Comparison of ENCODE assay signal across 27 mouse cellular contexts in the genomic region with DNA sequence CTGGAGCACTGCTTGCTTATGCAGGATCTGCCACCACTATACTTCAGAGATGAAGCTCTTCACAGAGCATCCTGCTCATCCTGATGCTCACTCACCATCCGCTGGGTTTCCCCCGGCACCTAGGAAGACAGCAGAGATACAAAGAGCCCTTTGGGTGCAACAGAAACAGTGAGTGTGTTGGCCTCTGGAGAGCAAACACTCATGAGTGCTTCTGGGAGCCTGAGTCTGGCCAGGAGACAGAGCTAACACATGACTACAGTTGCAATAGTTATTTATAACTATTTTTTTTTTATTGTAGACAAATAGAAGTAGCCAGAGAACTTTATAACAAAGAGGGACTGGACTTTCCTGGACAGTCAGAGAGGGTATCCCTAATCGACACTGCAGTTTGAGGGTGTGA. TPM values are rescaled to one million over a fixed set of nuclear protein-coding genes. Genes with fewer than 3 reads are reported as not detected.
A peak's percentile ranks its signal among the peaks of the same experiment; 100 is the strongest.
DNase-seq lines count a peak whose midpoint lies in the region; ATAC-seq and TF ChIP-seq lines count a peak whose summit lies in the region.
"Had no signal": no experiment of that assay in that cellular context is flagged by ENCODE, and none has a peak within 500 bp of the region (broad histone marks: within the 10 kb centered on the region; RNA-seq: fewer than 3 reads in every experiment).

No protein-coding gene starts in this region.

- no peak for ATAC-seq in heart, postnatal 0 days (ENCODE audit: insufficient read depth, low read depth)
- no peak for ATAC-seq in heart, embryonic 12.5 days (ENCODE audit: insufficient number of reproducible peaks, low FRiP score)
- no peak for ATAC-seq in kidney, embryonic 15.5 days (replicated peaks; ENCODE audit: low FRiP score)
- ATAC-seq: forebrain, embryonic 13.5 days; intestine, embryonic 16.5 days had no signal

- no peaks in the 10 kb centered on the region for H3K36me3 ChIP-seq in heart, postnatal 0 days (replicated peaks; ENCODE audit: control insufficient read depth, insufficient read depth, low read length)
- no peaks in the 10 kb centered on the region for H3K36me3 ChIP-seq in heart, embryonic 12.5 days
- no peaks in the 10 kb centered on the region for H3K36me3 ChIP-seq in kidney, embryonic 15.5 days
- H3K36me3 ChIP-seq: heart, embryonic 13.5 days; hindbrain, embryonic 12.5 days; limb, embryonic 10.5 days; limb, embryonic 15.5 days; liver, embryonic 13.5 days had no signal

- H3K4me3 ChIP-seq in heart, postnatal 0 days (ENCODE audit: low read depth, low read length): no peak overlapping the region
- H3K4me3 ChIP-seq in heart, embryonic 12.5 days: no peak overlapping the region
- no peak overlapping the region for H3K4me3 ChIP-seq in lung, adult 2 months (replicated peaks; ENCODE audit: extremely low read depth, low read depth, low read length)
- H3K4me3 ChIP-seq in kidney, embryonic 15.5 days (replicated peaks): no peak overlapping the region
- H3K4me3 ChIP-seq: forebrain, embryonic 13.5 days; heart, embryonic 13.5 days; hindbrain, embryonic 12.5 days; limb, embryonic 10.5 days; limb, embryonic 15.5 days; liver, embryonic 13.5 days had no signal

- intact Hi-C loops in heart, postnatal 14 days (cut with DNase I): no loop called here

- no peaks in the 10 kb centered on the region for H3K9me3 ChIP-seq in heart, postnatal 0 days (replicated peaks; ENCODE audit: control insufficient read depth, low read length)
- no peaks in the 10 kb centered on the region for H3K9me3 ChIP-seq in heart, embryonic 12.5 days (replicated peaks)
- H3K9me3 ChIP-seq in kidney, embryonic 15.5 days (replicated peaks): no peaks in the 10 kb centered on the region
- H3K9me3 ChIP-seq: forebrain, embryonic 13.5 days; heart, embryonic 13.5 days; hindbrain, embryonic 12.5 days; limb, embryonic 10.5 days; limb, embryonic 15.5 days; liver, embryonic 13.5 days had no signal

- TF ChIP-seq POLR2A in lung, adult 2 months (IDR thresholded peaks at IDR 0.05; ENCODE audit: borderline replicate concordance, extremely low read depth, low read depth, low read length): no peak

- no peak for TF ChIP-seq CTCF in heart, postnatal 0 days (IDR thresholded peaks at IDR 0.05; ENCODE audit: low read depth)
- no peak for TF ChIP-seq CTCF in lung, adult 2 months (IDR thresholded peaks at IDR 0.05; ENCODE audit: insufficient read depth, low read length)

- DNase-seq in heart, adult 11 months: peak; percentile 95
- no peak for DNase-seq in heart, postnatal 14 days
- peak; percentile 69 for DNase-seq in heart, postnatal 0 days (ENCODE audit: low spot score)
- DNase-seq in lung, postnatal 10 days: peak; percentile 61
- no peak for DNase-seq in lung, adult 2 months
- DNase-seq in lung, postnatal 36 days: peak; percentile 71
- DNase-seq: cerebellum, adult 8-10 months; cerebellum, postnatal 36 days; gastrocnemius, postnatal 25 days; kidney, adult 8-10 months; kidney, postnatal 10 days; layer of hippocampus, postnatal 36 days; liver, embryonic 13.5 days; lung, embryonic 14.5 days; midbrain, embryonic 14.5 days; right cerebral cortex, postnatal 25 days; spleen, adult 18-20 months; thymus, postnatal 14 days had no signal

- WGBS in heart, postnatal 0 days: 43% methylated on average over 3 of the region's 3 CpGs
- 80% methylated on average over 3 of the region's 3 CpGs for WGBS in heart, embryonic 12.5 days
- 51% methylated on average over 3 of the region's 3 CpGs for WGBS in lung, adult 2 months
- WGBS in kidney, embryonic 15.5 days: 84% methylated on average over 3 of the region's 3 CpGs

- TF ChIP-seq EP300 in heart, postnatal 0 days (IDR thresholded peaks at IDR 0.05; ENCODE audit: low read depth): peak; percentile 36; the same call in 1 of the 2 replicates

- H3K4me1 ChIP-seq in heart, postnatal 0 days (ENCODE audit: control insufficient read depth, insufficient read depth): peaks cover 34% of the 10 kb centered on the region
- peaks cover 38% of the 10 kb centered on the region for H3K4me1 ChIP-seq in heart, embryonic 12.5 days (replicated peaks)
- H3K4me1 ChIP-seq in lung, adult 2 months (ENCODE audit: control insufficient read depth, insufficient read depth, low read length): peaks cover 11% of the 10 kb centered on the region
- peaks cover 13% of the 10 kb centered on the region for H3K4me1 ChIP-seq in kidney, embryonic 15.5 days
- H3K4me1 ChIP-seq: limb, embryonic 10.5 days had no signal

- no peak overlapping the region for H3K4me2 ChIP-seq in heart, postnatal 0 days (ENCODE audit: low read depth, low read length)
- no peak overlapping the region for H3K4me2 ChIP-seq in heart, embryonic 12.5 days
- H3K4me2 ChIP-seq in kidney, embryonic 15.5 days: no peak overlapping the region
- H3K4me2 ChIP-seq: forebrain, embryonic 13.5 days; heart, embryonic 13.5 days; hindbrain, embryonic 12.5 days; limb, embryonic 15.5 days; liver, embryonic 13.5 days; lung, embryonic 14.5 days had no signal

- H3K27me3 ChIP-seq in heart, postnatal 0 days (ENCODE audit: control insufficient read depth, insufficient read depth, low read length): no peaks in the 10 kb centered on the region
- H3K27me3 ChIP-seq in heart, embryonic 12.5 days (replicated peaks): 0 out of 2 replicates have a peak, but pooled peaks cover 3% of the 10 kb centered on the region
- H3K27me3 ChIP-seq in kidney, embryonic 15.5 days: no peaks in the 10 kb centered on the region
- H3K27me3 ChIP-seq: forebrain, embryonic 13.5 days; heart, embryonic 13.5 days; limb, embryonic 15.5 days had no signal

- peak overlapping the region; percentile 93 for H3K27ac ChIP-seq in heart, postnatal 0 days (ENCODE audit: low read depth)
- no peak overlapping the region for H3K27ac ChIP-seq in heart, embryonic 12.5 days (ENCODE audit: poor library complexity, severe bottlenecking)
- H3K27ac ChIP-seq in kidney, embryonic 15.5 days: no peak overlapping the region
- H3K27ac ChIP-seq: forebrain, embryonic 13.5 days; hindbrain, embryonic 12.5 days; limb, embryonic 10.5 days; limb, embryonic 15.5 days; liver, embryonic 13.5 days had no signal

- H3K9ac ChIP-seq in heart, postnatal 0 days (replicated peaks; ENCODE audit: low read depth, low read length): no peak overlapping the region
- no peak overlapping the region for H3K9ac ChIP-seq in heart, embryonic 12.5 days
- no peak overlapping the region for H3K9ac ChIP-seq in kidney, embryonic 15.5 days
- H3K9ac ChIP-seq: forebrain, embryonic 13.5 days; hindbrain, embryonic 12.5 days; limb, embryonic 15.5 days; liver, embryonic 13.5 days; lung, embryonic 14.5 days had no signal

RNA-seq across cellular contexts. Expression of a gene that starts 29.7 kb away (rescaled TPM):
- 10 to 100 TPM; 66.0 to 66.7 TPM for total RNA-seq in heart, postnatal 14 days (2021)
- 46.0 and 58.6 TPM in 2 replicates for total RNA-seq in heart, postnatal 0 days (2014; rRNA removed; ENCODE audit: low replicate concordance)
- polyA plus RNA-seq in heart, postnatal 0 days (2015; fragmentation: Nextera tagmentation; extraction: Ambion mirVana): 148 and 153 TPM in 2 replicates
- 164 and 167 TPM in 2 replicates for polyA plus RNA-seq in heart, embryonic 12.5 days (2016; fragmentation: Nextera tagmentation; extraction: Ambion mirVana)
- 22.6 and 24.2 TPM in 2 replicates for polyA plus RNA-seq in lung, adult 2 months (2012; rRNA removed)
- polyA plus RNA-seq in kidney, embryonic 15.5 days (2015; fragmentation: Nextera tagmentation; extraction: Ambion mirVana): 224 and 231 TPM in 2 replicates

RNA-seq across cellular contexts. Expression of a gene that starts 36.6 kb away (rescaled TPM):
- total RNA-seq in heart, postnatal 14 days (2021): 10 to 100 TPM; 19.5 to 19.6 TPM
- 25.6 and 46.0 TPM in 2 replicates for total RNA-seq in heart, postnatal 0 days (2014; rRNA removed; ENCODE audit: low replicate concordance)
- polyA plus RNA-seq in heart, postnatal 0 days (2015; fragmentation: Nextera tagmentation; extraction: Ambion mirVana): 5.8 and 7.2 TPM in 2 replicates
- polyA plus RNA-seq in heart, embryonic 12.5 days (2016; fragmentation: Nextera tagmentation; extraction: Ambion mirVana): 8.1 and 8.2 TPM in 2 replicates
- polyA plus RNA-seq in lung, adult 2 months (2012; rRNA removed): 51.1 and 70.7 TPM in 2 replicates
- polyA plus RNA-seq in kidney, embryonic 15.5 days (2015; fragmentation: Nextera tagmentation; extraction: Ambion mirVana): 7.1 TPM in 2 replicates

RNA-seq across cellular contexts. Expression of a gene that starts 59.2 kb away (rescaled TPM):
- total RNA-seq in heart, postnatal 14 days (2021): 1 to 10 TPM; 2.5 to 3.2 TPM
- 4.8 and 7.7 TPM in 2 replicates for total RNA-seq in heart, postnatal 0 days (2014; rRNA removed; ENCODE audit: low replicate concordance)
- polyA plus RNA-seq in heart, postnatal 0 days (2015; fragmentation: Nextera tagmentation; extraction: Ambion mirVana): 6.0 and 7.1 TPM in 2 replicates
- polyA plus RNA-seq in heart, embryonic 12.5 days (2016; fragmentation: Nextera tagmentation; extraction: Ambion mirVana): 6.8 and 7.4 TPM in 2 replicates
- polyA plus RNA-seq in lung, adult 2 months (2012; rRNA removed): 46.2 and 49.4 TPM in 2 replicates
- polyA plus RNA-seq in kidney, embryonic 15.5 days (2015; fragmentation: Nextera tagmentation; extraction: Ambion mirVana): 19.4 and 20.3 TPM in 2 replicates
- total RNA-seq: neutrophil, adult 5-6 weeks had no signal

Comparison
In these comparisons a context has a peak if more than half of its experiments do, and no peak if none do; other contexts are left out.
1. DNase-seq: peak in heart, adult 11 months (single experiment), heart, postnatal 0 days (single experiment), lung, postnatal 10 days (single experiment) and lung, postnatal 36 days (single experiment); none in heart, postnatal 14 days (0 of 2) and lung, adult 2 months (single experiment).